Mouse (Mus musculus) embryonic stem cell, embryonic (primary cell): ENCODE measurements around the gene Baz2b.

Experiments
- CTCF ChIA-PET, 4 experiments: fragments of 300-600 bp in 2 of 4; fragments of 350-600 bp in 2 of 4; sonication (Branson Sonifier 250); formaldehyde crosslinking; loops; one replicate each; lab custom pipeline; 2022; ENCODE audit warnings: inconsistent platforms in 2 of 4; lab: Charles Lee
- POLR2A ChIA-PET, 4 experiments: fragments of 300-600 bp in 2 of 4; fragments of 350-600 bp in 2 of 4; sonication (Branson Sonifier 250); formaldehyde crosslinking; loops; one replicate each; lab custom pipeline; 2022; ENCODE audit warnings: antibody characterized with exemption in 4 of 4, inconsistent platforms in 1 of 4; lab: Charles Lee

Baz2b gene

DNA sequence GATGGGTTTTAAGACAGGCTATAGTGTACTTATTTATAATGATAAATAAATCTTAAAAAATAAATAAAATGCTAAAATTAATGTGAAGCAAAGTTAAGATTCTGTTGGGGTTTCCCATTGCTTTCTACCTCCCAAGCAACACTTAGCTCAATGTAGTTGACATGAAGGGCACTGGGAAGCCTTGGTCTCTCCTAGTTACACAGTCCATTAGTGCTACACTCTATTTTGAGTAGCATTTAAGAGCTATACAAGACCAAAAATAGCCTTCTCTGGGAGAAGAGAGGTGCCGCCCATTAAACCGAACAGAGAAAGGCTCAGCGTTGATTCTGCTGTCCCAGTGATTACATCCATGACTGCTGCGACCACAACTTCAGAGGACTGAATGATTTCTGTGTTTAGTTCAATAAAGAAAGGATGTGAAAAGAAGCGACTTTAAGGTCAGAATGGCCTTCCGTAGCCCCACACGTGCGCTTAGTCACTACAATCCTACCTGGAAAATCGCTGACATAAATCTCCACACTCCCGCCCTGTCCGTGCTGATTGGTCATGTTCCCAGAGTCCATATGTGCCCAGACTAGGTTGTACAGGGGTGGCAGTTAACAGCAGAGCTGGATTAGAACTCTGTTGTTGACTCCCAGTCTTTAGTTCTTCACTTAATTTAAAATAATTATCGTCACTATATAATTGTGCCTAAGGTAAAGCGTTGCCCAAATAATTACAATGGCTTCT lies 257.2 kb downstream of the Baz2b start:
- ChIA-PET POLR2A (interaction anchor here in 2 of 4 experiments (1.5 to 1.7 kb wide), 5 partner anchors 10 to 50 kb away, joined by 3 to 4 read pairs (median 3); no protein-coding TSS in a partner anchor), CTCF (no interaction called here)

DNA sequence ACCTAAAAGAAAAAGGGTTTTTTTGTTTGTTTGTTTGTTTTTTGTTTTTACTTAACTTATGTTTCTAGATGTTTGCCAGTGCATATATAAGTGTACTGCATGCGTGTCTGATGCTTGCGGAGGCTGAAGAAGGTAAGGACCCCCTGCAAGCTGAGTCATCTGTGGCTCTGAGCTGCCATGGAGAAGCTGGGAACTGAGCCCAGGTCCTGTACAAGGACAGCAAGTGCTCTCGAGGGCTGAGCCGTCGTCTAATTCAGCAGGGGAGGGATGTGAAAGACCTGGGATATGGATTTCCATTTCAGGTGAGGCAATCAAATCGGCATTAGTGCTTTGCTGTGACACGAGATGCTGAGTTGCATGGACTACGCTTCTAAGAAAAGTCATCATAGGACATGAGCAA lies 257.9 kb downstream of the Baz2b start:
- CTCF ChIA-PET, result no interaction called here
- POLR2A ChIA-PET, result interaction anchor here in 2 of 4 experiments (1.4 to 1.7 kb wide), 6 partner anchors 9 to 51 kb away, joined by 3 to 5 read pairs (median 4); no protein-coding TSS in a partner anchor

DNA sequence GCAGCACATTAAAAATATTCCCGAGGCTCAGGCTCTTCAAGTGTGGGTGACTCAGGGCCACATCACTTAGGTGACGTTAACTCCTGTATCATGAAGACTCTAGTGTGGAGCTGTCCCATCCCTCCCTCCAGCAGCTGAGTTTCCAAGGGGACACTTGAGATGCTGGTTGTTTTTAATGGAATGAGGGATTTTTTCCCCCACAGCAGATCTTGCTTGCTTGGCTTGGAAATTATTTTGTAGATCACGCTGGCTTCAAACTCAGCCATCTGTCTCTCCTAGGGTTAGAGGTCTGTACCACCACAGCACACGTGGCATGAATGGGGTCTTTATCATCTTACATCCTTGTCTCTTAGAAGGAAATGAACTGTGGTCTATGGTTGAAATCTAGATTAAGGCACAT lies 258.5 kb downstream of the Baz2b start:
- CTCF ChIA-PET, result no interaction called here
- POLR2A ChIA-PET, result interaction anchor here in 2 of 4 experiments (1.4 to 1.6 kb wide), 4 partner anchors 8 to 17 kb away, joined by 3 to 5 read pairs (median 3); no protein-coding TSS in a partner anchor

DNA sequence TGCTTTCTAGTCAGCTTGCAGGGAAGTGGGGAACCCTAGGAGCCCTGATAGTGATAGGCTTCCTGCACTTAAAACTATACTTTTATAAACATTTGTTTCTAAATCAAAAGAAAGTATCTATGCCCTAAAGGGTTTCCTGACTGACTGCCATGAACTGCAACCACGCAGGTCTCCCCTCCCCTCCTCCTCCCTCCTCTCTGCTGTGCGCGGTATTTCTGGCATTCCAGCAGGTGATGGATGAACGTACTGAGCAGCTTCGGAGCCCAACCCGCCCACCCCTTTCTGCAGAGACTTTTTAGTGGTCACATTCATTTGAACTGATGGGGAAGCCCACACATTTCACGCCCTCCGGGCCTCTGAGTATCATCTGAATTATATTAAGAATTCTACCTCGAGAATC lies 273.3 kb downstream of the Baz2b start:
- POLR2A ChIA-PET, result interaction anchor here in 1 of 4 experiments (1.3 to 1.6 kb wide), 2 partner anchors 10 to 31 kb away, joined by 3 to 4 read pairs; no protein-coding TSS in a partner anchor
- CTCF ChIA-PET, result no interaction called here

DNA sequence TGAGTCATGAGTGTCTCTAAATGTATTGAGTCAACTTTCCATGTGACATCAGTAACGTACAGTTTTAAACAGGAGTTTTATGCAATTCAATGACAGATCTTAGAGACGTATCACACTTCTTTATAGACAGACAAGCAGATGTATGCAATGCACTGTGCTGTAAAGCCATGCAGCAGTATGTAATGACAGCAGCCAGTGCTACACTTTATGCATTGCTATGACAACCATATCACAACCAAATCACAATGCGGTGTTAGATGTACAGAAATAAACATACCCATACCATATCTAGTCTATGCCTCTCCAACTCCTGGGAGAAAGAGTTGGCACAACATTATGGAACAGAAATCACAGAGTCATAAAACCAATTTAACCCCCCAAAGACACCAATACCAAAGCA lies 276.5 kb downstream of the Baz2b start:
- ChIA-PET CTCF (no interaction called here), POLR2A (no interaction called here)

DNA sequence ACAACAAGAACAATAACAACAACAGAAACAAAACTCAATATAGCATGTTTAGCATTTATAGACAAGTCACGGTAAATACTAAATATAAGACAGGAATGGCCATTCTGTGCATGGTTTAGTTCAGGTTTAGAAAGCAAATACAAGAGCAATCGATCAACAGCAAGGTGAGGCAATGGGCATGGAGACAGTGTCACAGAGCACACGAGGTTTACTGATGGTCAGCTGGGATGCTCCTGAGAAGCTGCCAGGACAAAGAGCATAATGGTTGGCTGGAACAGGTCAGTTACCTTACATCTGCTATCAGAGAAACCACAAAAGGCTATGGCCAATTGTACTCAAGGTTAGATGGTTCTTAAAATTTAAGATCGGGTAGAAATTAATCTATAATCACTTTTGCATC lies 277.4 kb downstream of the Baz2b start:
- ChIA-PET POLR2A (interaction anchor here in 1 of 4 experiments (0.6 kb wide), 1 partner anchor 29 kb away, joined by 3 read pairs; no protein-coding TSS in a partner anchor), CTCF (no interaction called here)

DNA sequence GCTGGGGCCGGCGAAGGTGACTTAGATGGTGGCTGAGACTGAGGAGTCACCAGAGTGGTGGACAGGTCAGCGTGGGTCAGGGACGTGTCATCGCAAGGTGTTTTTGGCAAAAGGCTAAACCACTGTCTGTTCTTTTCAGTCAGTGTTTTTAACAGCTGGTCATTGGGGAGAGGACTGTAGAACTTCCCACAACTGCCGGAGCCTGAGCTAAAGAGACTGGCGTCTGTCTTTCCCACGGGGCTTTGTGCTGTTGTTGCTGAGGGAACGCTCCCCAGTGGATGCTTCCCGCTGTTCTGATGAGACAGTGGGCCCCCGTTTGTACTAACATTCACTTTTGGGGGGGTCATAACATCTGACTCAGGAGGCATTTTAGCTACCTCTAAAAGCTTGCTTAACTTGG lies 296.0 kb downstream of the Baz2b start:
- CTCF ChIA-PET, result no interaction called here
- POLR2A ChIA-PET, result interaction anchor here in 2 of 4 experiments (0.6 to 0.7 kb wide), 2 partner anchors 15 to 309 kb away, joined by 3 to 4 read pairs; no protein-coding TSS in a partner anchor

DNA sequence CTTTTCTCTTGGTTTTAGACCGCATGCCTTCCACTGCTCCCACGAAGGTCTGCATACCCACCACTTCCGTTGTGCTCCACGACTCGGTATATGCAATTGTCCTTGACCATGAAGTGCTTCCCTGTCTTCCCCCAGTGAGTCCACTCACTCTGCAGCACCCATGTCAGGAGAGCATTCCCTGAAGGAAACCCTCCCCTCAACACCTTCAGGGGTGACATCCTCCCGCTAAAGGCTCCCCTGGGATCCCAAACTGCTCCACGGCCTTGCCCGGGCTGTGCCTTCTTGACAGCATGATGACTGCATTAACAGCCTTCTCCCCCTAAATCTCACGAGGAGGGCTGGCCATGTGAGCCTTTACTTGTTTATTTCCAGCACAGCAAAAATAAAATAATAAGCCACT lies 301.6 kb downstream of the Baz2b start:
- CTCF ChIA-PET, result no interaction called here
- POLR2A ChIA-PET, result interaction anchor here in 1 of 4 experiments (1.0 to 1.6 kb wide), 2 partner anchors 9 to 18 kb away, joined by 4 to 5 read pairs; no protein-coding TSS in a partner anchor

DNA sequence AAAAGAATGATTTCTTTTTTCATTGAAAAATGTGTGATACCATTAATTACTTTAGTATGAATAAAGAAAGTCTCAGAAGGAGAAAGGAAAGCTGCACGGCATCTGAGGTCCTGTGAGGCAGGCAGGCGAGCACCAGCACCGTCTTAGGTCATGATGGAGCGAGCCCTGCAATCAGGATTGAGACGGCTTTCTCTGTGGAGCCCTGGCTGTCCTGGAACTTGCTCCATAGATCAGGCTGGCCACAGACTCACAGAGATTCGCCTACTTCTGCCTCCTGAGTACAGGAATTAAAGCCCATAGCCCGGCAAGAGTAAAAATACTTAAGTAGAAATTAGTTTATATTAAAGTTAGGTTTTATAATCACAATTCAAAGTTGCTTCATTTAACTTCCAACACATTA lies 305.6 kb downstream of the Baz2b start:
- CTCF ChIA-PET, result no interaction called here
- POLR2A ChIA-PET, result interaction anchor here in 1 of 4 experiments (1.1 kb wide), 1 partner anchor 13 kb away, joined by 3 read pairs; no protein-coding TSS in a partner anchor

DNA sequence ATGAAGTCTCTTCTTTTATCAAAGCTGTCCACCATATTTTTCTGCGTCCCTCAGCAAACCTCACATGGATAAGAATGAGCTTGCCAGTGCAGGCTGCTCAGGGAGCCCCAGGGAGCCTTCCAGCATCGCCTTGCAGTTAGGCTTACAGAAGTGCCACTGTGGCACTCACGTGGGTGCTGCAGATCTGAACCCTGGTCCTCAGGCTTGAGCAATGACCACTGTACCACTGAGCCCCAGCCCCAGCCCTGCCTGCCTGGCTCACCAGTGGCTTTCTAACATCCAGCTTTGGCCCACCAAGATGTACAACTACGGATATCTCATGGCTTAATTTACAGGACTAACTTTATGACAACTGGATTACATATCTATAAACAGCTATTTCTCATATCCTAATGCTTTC lies 311.0 kb downstream of the Baz2b start:
- ChIA-PET CTCF (no interaction called here), POLR2A (interaction anchor here in 2 of 4 experiments (0.6 to 1.4 kb wide), 3 partner anchors 9 to 17 kb away, joined by 3 to 4 read pairs (median 3); no protein-coding TSS in a partner anchor)

DNA sequence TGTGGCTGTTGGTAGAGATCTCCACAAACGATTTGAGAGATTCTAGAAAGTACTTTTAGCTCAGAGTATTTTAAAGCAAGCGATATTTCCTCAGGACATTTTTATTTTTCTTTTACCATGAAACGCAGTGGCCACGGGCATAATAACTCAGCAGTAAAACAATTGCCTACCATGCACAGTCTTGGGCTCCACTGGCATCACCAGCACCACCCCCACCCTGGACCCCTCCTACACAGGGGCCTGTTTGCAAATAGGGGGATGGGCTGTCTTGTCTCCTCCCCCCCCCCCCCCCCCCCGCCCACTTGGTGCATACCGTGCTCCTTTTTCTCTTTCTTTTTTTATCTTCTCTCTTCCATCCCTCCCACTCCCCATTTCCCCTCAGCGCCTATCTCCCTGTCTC lies 311.5 kb downstream of the Baz2b start:
- CTCF ChIA-PET, result no interaction called here

DNA sequence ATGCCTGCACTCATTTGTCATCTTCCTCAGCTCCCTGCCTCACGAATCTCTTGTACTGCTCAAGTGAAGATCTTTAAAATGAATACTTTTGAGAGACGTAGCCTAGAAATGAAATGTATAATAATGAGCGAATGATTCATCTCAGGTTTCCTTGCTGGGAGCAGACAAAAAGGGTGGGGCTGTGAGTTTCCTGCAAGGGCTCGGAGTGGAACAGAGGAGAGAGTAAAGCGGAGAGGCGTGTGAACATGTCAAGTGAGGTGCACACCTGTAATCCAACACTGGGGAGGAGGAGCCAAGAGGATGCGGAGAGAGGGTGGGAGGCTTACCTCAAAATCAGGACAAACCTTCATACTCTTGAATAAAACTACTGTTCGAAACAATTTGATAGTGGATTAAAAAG lies 312.8 kb downstream of the Baz2b start:
- POLR2A ChIA-PET, result interaction anchor here in 2 of 4 experiments (0.6 to 1.6 kb wide), 2 partner anchors 14 to 395 kb away, joined by 5 read pairs; partner anchors contain the start of gene Wdsub1 (in 1 of the 2)

More for the DNA sequence above, 311.5 kb downstream of the Baz2b start:
- POLR2A ChIA-PET, result interaction anchor here in 1 of 4 experiments (0.9 to 1.4 kb wide), 2 partner anchors 8 to 18 kb away, joined by 3 to 4 read pairs; no protein-coding TSS in a partner anchor

DNA sequence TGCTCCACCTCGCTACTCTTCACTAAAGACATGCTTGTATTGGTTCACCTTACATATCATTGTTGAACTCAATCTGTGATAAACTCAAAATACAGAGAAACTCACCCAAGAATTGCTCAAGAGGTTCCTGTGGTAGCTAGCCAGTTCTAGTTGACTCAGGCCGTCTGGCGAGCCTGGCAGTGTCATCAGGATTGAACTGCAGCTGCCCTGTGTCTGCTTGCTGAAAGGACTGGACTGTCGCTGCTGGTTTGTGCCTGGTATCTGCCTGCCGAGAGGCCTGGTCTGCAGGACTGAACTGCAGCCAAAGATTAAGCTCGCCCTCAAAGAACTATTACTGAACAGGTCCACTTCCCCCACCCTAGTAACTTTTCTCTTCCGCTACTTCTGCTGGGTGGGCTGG lies 313.2 kb downstream of the Baz2b start:
- ChIA-PET POLR2A (interaction anchor here in 2 of 4 experiments (0.6 to 1.6 kb wide), 3 partner anchors 14 to 145 kb away, joined by 3 to 6 read pairs (median 5); partner anchors contain the start of gene Wdsub1 (in 1 of the 2)), CTCF (no interaction called here)

More for the DNA sequence above, 312.8 kb downstream of the Baz2b start:
- CTCF ChIA-PET, result no interaction called here

DNA sequence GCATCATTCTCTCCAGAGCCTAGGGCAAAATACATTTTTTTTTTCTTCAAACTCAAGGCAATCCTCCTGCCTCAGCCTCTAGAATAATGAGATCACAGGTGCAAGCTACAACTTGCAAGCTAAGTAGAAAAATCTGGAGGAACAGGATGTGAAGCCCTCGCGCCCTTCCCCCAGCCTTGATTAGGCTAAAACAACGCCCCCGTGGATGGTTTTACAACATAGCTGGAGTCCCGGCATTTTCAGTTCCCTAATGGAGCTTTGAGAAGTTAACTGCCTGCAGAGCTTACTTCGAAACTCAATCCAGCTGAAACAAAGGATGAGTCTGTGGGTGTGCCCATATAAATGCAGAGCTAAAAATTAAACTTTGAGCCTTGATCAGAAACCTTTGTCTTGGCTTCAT lies 319.9 kb downstream of the Baz2b start:
- POLR2A ChIA-PET, result interaction anchor here in 3 of 4 experiments (0.6 to 3.0 kb wide), 4 partner anchors 7 to 237 kb away, joined by 3 to 11 read pairs (median 4); partner anchors contain the start of gene Wdsub1 (in 1 of the 3)
- CTCF ChIA-PET, result interaction anchor here in 1 of 4 experiments (0.6 kb wide), 1 partner anchor 73 kb away, joined by 3 read pairs; no protein-coding TSS in a partner anchor

DNA sequence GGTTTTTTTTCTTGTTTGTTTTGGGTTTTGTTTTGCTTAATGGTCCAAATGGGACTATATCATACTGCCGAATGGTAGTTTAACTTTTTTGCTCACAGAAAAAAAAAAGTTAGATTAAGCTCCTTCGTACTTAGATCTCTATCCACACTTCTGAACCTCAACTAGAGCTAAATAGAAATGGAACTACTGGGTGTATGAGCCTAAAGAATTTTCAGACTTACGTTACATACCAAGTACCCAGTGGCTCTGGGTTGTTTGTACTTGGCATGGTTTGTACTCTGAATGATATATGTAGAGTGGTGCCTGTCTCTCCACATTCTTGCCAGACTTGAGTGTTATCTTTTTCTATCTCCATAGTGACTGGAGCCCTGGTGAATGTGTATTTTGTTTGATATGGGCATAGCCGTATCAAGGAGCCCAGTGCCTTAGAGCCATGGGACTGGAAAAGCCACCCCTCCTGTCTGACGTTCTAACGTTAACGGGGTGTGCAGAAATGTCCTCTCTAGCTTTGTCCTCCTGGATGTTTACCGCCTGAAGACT lies 326.8 kb downstream of the Baz2b start:
- ChIA-PET CTCF (interaction anchor here in 1 of 4 experiments (0.6 to 1.5 kb wide), 4 partner anchors 93 to 361 kb away, joined by 3 to 6 read pairs (median 3); no protein-coding TSS in a partner anchor), POLR2A (interaction anchor here in 3 of 4 experiments (0.5 to 2.5 kb wide), 24 partner anchors 8 to 531 kb away, joined by 3 to 11 read pairs (median 3); no protein-coding TSS in a partner anchor)

DNA sequence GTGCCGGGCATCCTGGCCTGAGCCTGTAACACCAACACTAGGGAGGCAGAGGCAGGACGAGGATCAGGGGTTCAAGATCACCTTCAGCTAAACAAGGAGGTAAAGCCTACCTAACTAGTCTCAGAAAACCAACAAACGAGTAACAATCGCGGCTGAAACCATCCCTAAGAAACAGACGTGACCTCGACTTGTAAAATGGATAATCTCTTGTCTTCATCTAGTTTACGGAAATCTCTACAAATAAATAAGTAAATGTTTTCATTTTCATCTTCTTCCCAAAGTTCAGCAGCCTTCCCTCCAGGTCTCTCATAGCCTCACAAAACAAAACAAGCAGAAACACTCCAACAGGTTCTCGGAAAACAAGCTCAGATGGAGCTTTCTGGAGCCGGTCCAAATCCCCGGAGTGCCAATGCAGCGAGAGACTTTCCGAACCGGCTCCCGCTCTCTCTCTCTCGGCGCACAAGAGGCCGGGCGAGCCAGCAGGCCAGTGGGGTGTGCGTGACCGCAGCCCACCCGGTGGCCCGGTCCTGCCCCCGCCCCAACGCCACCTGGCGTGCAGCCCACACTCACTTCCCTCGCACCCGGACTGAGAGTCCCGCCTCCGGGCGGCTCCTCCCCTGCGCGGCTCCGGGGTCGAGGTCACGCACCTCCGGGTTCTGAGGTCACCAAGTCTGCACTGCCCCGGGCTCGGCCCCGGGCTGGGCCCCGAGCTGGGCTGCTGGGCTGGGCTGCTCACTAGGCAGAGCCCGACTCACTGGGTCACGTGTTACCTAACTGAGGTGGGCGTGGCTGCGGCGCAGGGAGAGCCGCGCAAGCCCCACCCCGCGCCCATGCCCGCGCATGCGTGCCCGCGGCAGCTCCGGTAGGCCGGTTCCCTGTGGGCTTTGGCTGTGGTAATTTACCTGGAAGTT lies 327.6 kb downstream of the Baz2b start, which contains the start of gene Wdsub1:
Wdsub1 (minus strand) TSS at position 761 of the 911 bp plus-strand sequence.
- ChIA-PET CTCF (interaction anchor here in 2 of 4 experiments (0.6 to 1.5 kb wide), 6 partner anchors 27 to 360 kb away, joined by 3 to 6 read pairs (median 3); no protein-coding TSS in a partner anchor), POLR2A (interaction anchor here in 3 of 4 experiments (0.5 to 2.5 kb wide), 25 partner anchors 8 to 532 kb away, joined by 3 to 11 read pairs (median 3); no protein-coding TSS in a partner anchor)

DNA sequence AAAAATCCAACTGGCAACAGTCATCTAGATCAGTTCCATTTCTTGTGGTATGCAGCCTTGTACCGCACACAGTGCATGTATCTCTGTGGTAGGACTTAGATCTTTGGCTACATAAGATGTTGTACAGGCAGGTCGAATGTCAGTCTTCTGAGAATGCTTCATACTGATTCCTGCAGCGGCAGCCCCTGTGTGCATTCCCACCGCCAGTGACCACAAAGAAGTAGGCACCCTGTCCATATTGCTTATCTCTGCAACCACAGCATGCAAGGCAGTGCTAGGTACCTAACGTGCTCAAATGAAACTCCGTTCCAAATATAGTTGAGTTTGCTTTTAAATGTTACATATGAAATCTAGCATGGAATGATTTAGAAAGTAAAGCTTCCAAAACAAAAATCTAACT lies 328.2 kb downstream of the Baz2b start:
- CTCF ChIA-PET, result interaction anchor here in 2 of 4 experiments (0.7 to 1.5 kb wide), 4 partner anchors 27 to 359 kb away, joined by 3 to 6 read pairs (median 4); no protein-coding TSS in a partner anchor
- POLR2A ChIA-PET, result interaction anchor here in 2 of 4 experiments (1.1 to 2.5 kb wide), 9 partner anchors 10 to 38 kb away, joined by 3 to 11 read pairs (median 4); no protein-coding TSS in a partner anchor
